Mouse (Mus musculus) small intestine, adult 2 months (tissue): ENCODE measurements around the gene Pik3r2.

Experiments
- CTCF ChIP-seq: fragments of 200-500 bp; IDR thresholded peaks from 2 replicates; pipeline ENCODE4 v1.5.1; 2012; ENCODE audit warnings: low read depth, mild to moderate bottlenecking, control low read depth, inconsistent platforms, low read length, moderate library complexity, mixed read lengths; ENCODE audit not compliant: insufficient replicate concordance, insufficient read length; ENCODE audit errors: extremely low read depth
- POLR2A ChIP-seq: fragments of 200-500 bp; IDR thresholded peaks from 2 replicates; pipeline ENCODE4 v1.6.1; 2012; ENCODE audit warnings: low read depth, mild to moderate bottlenecking, control low read depth, inconsistent platforms, low read length, moderate library complexity

DNA sequence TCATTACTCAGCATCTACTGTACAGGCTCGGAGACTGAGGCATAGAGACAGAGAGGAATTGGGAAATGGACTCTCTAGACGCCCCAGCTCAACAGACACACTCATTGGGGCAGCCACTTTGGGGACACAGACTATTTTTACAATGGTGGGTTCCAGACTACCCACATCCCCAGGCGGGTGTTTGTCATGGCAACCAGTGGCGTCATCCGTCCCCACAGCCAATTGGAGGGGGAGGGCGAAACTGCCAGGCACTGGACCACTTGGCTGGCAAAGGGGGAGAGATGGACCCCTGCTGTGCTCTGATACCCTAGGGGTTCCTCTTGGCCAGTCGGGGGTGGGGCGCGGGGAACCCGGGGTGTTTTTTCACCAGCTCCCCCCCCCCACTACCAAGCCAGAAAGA lies 24.1 kb upstream of the Pik3r2 start:
- TF ChIP-seq CTCF (no peak), POLR2A (no peak)
